Mouse (Mus musculus) cortical plate, adult 2 months (tissue): ENCODE data around the gene Adat3.

Experiments
- CTCF ChIP-seq: fragments of 200-500 bp; IDR thresholded peaks from 2 replicates; pipeline ENCODE4 v1.5.1; 2011; ENCODE audit warnings: mild to moderate bottlenecking, control low read depth, low read length; ENCODE audit not compliant: insufficient read depth; ENCODE audit errors: extremely low read depth
- POLR2A ChIP-seq: fragments of 200-500 bp; IDR thresholded peaks from 2 replicates; pipeline ENCODE4 v1.6.1; 2011; ENCODE audit warnings: mild to moderate bottlenecking, low read length, control low read depth; ENCODE audit not compliant: insufficient read depth; ENCODE audit errors: extremely low read depth

DNA sequence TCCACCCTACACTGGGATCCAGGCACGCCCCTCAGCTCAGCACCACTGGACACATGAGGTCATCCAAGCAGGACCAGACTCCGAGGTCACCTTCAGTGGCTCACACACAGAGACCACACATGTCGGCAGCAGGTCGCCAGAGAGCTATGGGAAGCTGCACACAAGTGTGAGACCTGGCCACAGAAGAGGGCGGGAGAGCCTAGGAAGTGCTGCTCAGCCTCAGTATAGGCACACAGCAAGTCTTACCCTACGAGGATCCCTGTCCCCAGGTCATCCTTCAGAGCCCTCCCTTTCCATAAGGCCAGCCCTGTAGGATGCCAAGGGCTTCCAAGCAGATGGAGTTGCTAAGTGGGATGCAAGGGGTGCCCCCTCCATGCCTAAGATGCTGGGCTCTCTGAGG lies 48.7 kb upstream of the Adat3 start:
- TF ChIP-seq CTCF (no peak), POLR2A (no peak)
